Comparison of ENCODE assay signal across 9 mouse cellular contexts in genomic region chr3:68586646-68587064, GRCm38 (mm10).
DNase-seq lines count a peak whose midpoint lies in the region; ATAC-seq and TF ChIP-seq lines count a peak whose summit lies in the region.
"Had no signal": no experiment of that assay in that cellular context is flagged by ENCODE, and none has a peak within 500 bp of the region (broad histone marks: within the 10 kb centered on the region; RNA-seq: fewer than 3 reads in every experiment).

No protein-coding gene starts in this region.

- WGBS in forebrain, embryonic 13.5 days, result 61% methylated on average over 9 of the region's 9 CpGs
- WGBS in forebrain, embryonic 11.5 days, result 57% methylated on average over 9 of the region's 9 CpGs
- WGBS in heart, embryonic 12.5 days, result 22% methylated on average over 9 of the region's 9 CpGs

- no peak overlapping the region for H3K9ac ChIP-seq in forebrain, embryonic 13.5 days
- H3K9ac ChIP-seq in forebrain, embryonic 11.5 days (ENCODE audit: low read length), result no peak overlapping the region
- no peak overlapping the region for H3K9ac ChIP-seq in heart, embryonic 12.5 days

- peaks cover 71% of the 10 kb centered on the region for H3K4me1 ChIP-seq in forebrain, embryonic 13.5 days
- peaks cover 24% of the 10 kb centered on the region for H3K4me1 ChIP-seq in forebrain, embryonic 11.5 days (replicated peaks; ENCODE audit: control insufficient read depth, insufficient read depth, low read length)
- peaks cover 23% of the 10 kb centered on the region for H3K4me1 ChIP-seq in cortical plate, adult 2 months (ENCODE audit: control insufficient read depth, insufficient read depth, low read length)
- H3K4me1 ChIP-seq in heart, embryonic 12.5 days (replicated peaks), result peaks cover 85% of the 10 kb centered on the region

- no peak for TF ChIP-seq CTCF in cortical plate, adult 2 months (IDR thresholded peaks at IDR 0.05; ENCODE audit: extremely low read depth, insufficient read depth, low read length)

- no peaks in the 10 kb centered on the region for H3K27me3 ChIP-seq in forebrain, embryonic 13.5 days
- no peaks in the 10 kb centered on the region for H3K27me3 ChIP-seq in forebrain, embryonic 11.5 days (ENCODE audit: control insufficient read depth, insufficient read depth, low read length)
- no peaks in the 10 kb centered on the region for H3K27me3 ChIP-seq in heart, embryonic 12.5 days (replicated peaks)

- no peak overlapping the region for H3K4me2 ChIP-seq in forebrain, embryonic 13.5 days
- H3K4me2 ChIP-seq in forebrain, embryonic 11.5 days (ENCODE audit: low read depth, low read length, severe bottlenecking), result no peak overlapping the region
- H3K4me2 ChIP-seq in heart, embryonic 12.5 days, result peak overlapping the region; percentile 20

- ATAC-seq in forebrain, embryonic 13.5 days, result no peak
- ATAC-seq in forebrain, embryonic 11.5 days (replicated peaks; ENCODE audit: low FRiP score), result no peak
- no peak for ATAC-seq in heart, embryonic 12.5 days (ENCODE audit: insufficient number of reproducible peaks, low FRiP score)

- no peak overlapping the region for H3K4me3 ChIP-seq in forebrain, embryonic 13.5 days
- H3K4me3 ChIP-seq in forebrain, embryonic 11.5 days (ENCODE audit: low read depth, low read length), result no peak overlapping the region
- H3K4me3 ChIP-seq in cortical plate, adult 2 months (ENCODE audit: insufficient read depth, low read length), result no peak overlapping the region
- no peak overlapping the region for H3K4me3 ChIP-seq in heart, embryonic 12.5 days

- TF ChIP-seq POLR2A in cortical plate, adult 2 months (IDR thresholded peaks at IDR 0.05; ENCODE audit: extremely low read depth, insufficient read depth, low read length), result no peak

- peak overlapping the region; percentile 69; the same call in 1 of the 2 replicates for H3K27ac ChIP-seq in forebrain, embryonic 13.5 days
- no peak overlapping the region for H3K27ac ChIP-seq in forebrain, embryonic 11.5 days (ENCODE audit: low read depth, low read length)
- peak overlapping the region; percentile 32; the same call in 1 of the 2 replicates for H3K27ac ChIP-seq in cortical plate, adult 2 months (ENCODE audit: insufficient read depth, low read length)
- H3K27ac ChIP-seq in heart, embryonic 12.5 days (ENCODE audit: poor library complexity, severe bottlenecking), result peak overlapping the region; percentile 59

- H3K36me3 ChIP-seq in forebrain, embryonic 13.5 days (ENCODE audit: poor library complexity, severe bottlenecking), result no peaks in the 10 kb centered on the region
- H3K36me3 ChIP-seq in forebrain, embryonic 11.5 days (ENCODE audit: control insufficient read depth, insufficient read depth, low read length), result no peaks in the 10 kb centered on the region
- no peaks in the 10 kb centered on the region for H3K36me3 ChIP-seq in heart, embryonic 12.5 days

- DNase-seq in forebrain, embryonic 11.5 days (ENCODE audit: low spot score), result no peak
- DNase-seq in kidney, postnatal 36 days, result peak; percentile 39 to 57
- no peak for DNase-seq in frontal cortex, postnatal 25 days (ENCODE audit: low spot score in 2 of 2)
- no peak for DNase-seq in right cerebral cortex, postnatal 14 days
- DNase-seq in spleen, postnatal 4 days (ENCODE audit: low spot score in 2 of 2), result no peak
- DNase-seq: left cerebral cortex, postnatal 4 days had no signal

- H3K9me3 ChIP-seq in forebrain, embryonic 13.5 days (replicated peaks), result no peaks in the 10 kb centered on the region
- H3K9me3 ChIP-seq in forebrain, embryonic 11.5 days (ENCODE audit: control insufficient read depth, low read length), result no peaks in the 10 kb centered on the region
- no peaks in the 10 kb centered on the region for H3K9me3 ChIP-seq in heart, embryonic 12.5 days (replicated peaks)

Comparison
In these comparisons a context has a peak if more than half of its experiments do, and no peak if none do; other contexts are left out.
1. DNase-seq: peak in kidney, postnatal 36 days (2 of 2); none in forebrain, embryonic 11.5 days (single experiment), frontal cortex, postnatal 25 days (0 of 2), right cerebral cortex, postnatal 14 days (single experiment) and spleen, postnatal 4 days (0 of 2).